In genomic region chr11:98270466-98270865, GRCm38 (mm10) we compare ENCODE assay signal across 21 mouse cellular contexts. TPM values are rescaled to one million over a fixed set of nuclear protein-coding genes. Genes with fewer than 3 reads are reported as not detected.
"Had no signal": no experiment of that assay in that cellular context is flagged by ENCODE, and none has a peak within 500 bp of the region (broad histone marks: within the 10 kb centered on the region; RNA-seq: fewer than 3 reads in every experiment).

No protein-coding gene starts in this region.

- H3K9me3 ChIP-seq: liver, embryonic 13.5 days had no signal

- H3K4me2 ChIP-seq: liver, embryonic 13.5 days; midbrain, embryonic 11.5 days had no signal

- H3K4me3 ChIP-seq: liver, embryonic 13.5 days had no signal

- DNase-seq: kidney, adult 9 months; kidney, postnatal 25 days; liver, embryonic 13.5 days; lung, adult 2 months; lung, postnatal 14 days; lung, postnatal 4 days; midbrain, embryonic 14.5 days; thymus, adult 18-20 months; thymus, postnatal 36 days had no signal

- H3K4me1 ChIP-seq: liver, embryonic 13.5 days had no signal

- H3K27ac ChIP-seq: kidney, postnatal 0 days; liver, embryonic 13.5 days had no signal

- H3K27me3 ChIP-seq: liver, embryonic 13.5 days had no signal

- H3K9ac ChIP-seq: liver, embryonic 13.5 days had no signal

RNA-seq across cellular contexts. Expression of gene Neurod2, which starts 59.0 kb away (rescaled TPM):
- total RNA-seq: liver, adult 2 months; megakaryocyte progenitor cell, adult 5-6 weeks; megakaryocyte-erythroid progenitor cell, adult 5-6 weeks had no signal
- polyA plus RNA-seq: kidney, postnatal 0 days; large intestine, adult 2 months; limb, embryonic 11.5 days; liver, adult 2 months; liver, embryonic 13.5 days; liver, embryonic 16.5 days; lung, adult 2 months; lung, embryonic 16.5 days; spleen, adult 2 months; stomach, embryonic 16.5 days; testis, adult 2 months had no signal
